Mouse (Mus musculus) lung, postnatal 0 days (tissue): ENCODE measurements at regions not wholly inside any gene's neighbourhood (a gene's known extent, or its start where the extent isn't known, plus 50 kb on each side); places are given as distances from the start of the nearest gene placed in this dataset.

Experiments used
- ATAC-seq: fragments of 200-750 bp; cut with Nextera tagmentation; 2 replicates; pipeline ENCODE4 v1.8.0; 2017; ENCODE audit warnings: moderate library complexity
- DNase-seq: peaks from one replicate; pipeline ENCODE4 v3.0.0-alpha.2; 2016; ENCODE audit warnings: low spot score
- H3K27ac ChIP-seq: fragments of 300-500 bp; sonication (generic); 2 replicates; pipeline ENCODE4 v1.5.1; 2014; ENCODE audit warnings: antibody characterized with exemption, mild to moderate bottlenecking, low read length, mixed read lengths
- H3K27me3 ChIP-seq: fragments of 300-500 bp; sonication (generic); replicated peaks from 2 replicates; pipeline ENCODE4 v1.6.1; 2014; ENCODE audit warnings: low read length, mixed read lengths; ENCODE audit not compliant: insufficient read depth
- H3K36me3 ChIP-seq: fragments of 300-500 bp; sonication (generic); 2 replicates; pipeline ENCODE4 v1.6.1; 2014; ENCODE audit warnings: low read length, mixed read lengths; ENCODE audit not compliant: insufficient read depth
- H3K4me1 ChIP-seq: fragments of 300-500 bp; sonication (generic); 2 replicates; pipeline ENCODE4 v1.6.1; 2014; ENCODE audit warnings: antibody characterized with exemption, low read depth, low read length, mixed read lengths; ENCODE audit not compliant: insufficient read depth
- H3K4me2 ChIP-seq: fragments of 300-500 bp; sonication (generic); replicated peaks from 2 replicates; pipeline ENCODE4 v1.6.1; 2014; ENCODE audit warnings: low read depth, mild to moderate bottlenecking, low read length, moderate library complexity, mixed read lengths
- H3K4me3 ChIP-seq: fragments of 300-500 bp; sonication (generic); 2 replicates; pipeline ENCODE4 v1.5.1; 2014; ENCODE audit warnings: low read depth, low read length
- H3K9ac ChIP-seq: fragments of 300-500 bp; sonication (generic); replicated peaks from 2 replicates; pipeline ENCODE4 v1.6.1; 2014; ENCODE audit warnings: low read depth, mild to moderate bottlenecking
- H3K9me3 ChIP-seq: fragments of 300-500 bp; sonication (generic); 2 replicates; pipeline ENCODE4 v1.6.1; 2016; ENCODE audit warnings: low read length, mixed read lengths
- CTCF ChIP-seq: IDR thresholded peaks from 2 replicates; pipeline ENCODE4 v1.5.1; 2016; ENCODE audit warnings: antibody characterized with exemption, mild to moderate bottlenecking
- EP300 ChIP-seq: IDR thresholded peaks from 2 replicates; pipeline ENCODE4 v1.6.1; 2016; ENCODE audit warnings: antibody characterized with exemption, mild to moderate bottlenecking, control low read depth
- WGBS: fragments of 180-500 bp; shearing (Covaris S2); extraction: QIAGEN DNeasy Blood & Tissue Kit; methylation state at CpG from one replicate; pipeline ENCODE4 v1.1.7; 2014; 5-methylcytosine and 5-hydroxymethylcytosine counted together

DNA sequence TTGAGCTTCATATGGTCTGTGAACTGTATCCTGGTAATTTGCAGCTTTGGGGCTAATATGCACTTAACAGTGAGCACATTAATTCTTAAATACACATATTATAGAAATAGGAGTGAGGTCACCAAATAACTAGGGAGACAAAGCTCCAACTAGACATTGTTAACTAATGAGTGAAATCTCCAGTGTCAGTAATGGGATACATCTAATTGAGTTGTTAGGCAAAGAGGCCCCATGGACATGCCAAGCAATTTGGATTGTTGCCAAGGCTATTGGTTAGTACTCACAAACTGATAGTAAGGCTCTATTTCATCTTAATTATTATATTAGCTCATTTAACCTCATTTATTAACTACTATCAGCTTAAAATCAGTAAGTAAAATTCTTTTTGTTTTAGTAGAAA lies 698.5 kb downstream of the Triml1 start:
- H3K27me3 ChIP-seq = no peaks in the 10 kb centered on the region
- ATAC-seq (no peak), DNase-seq (no peak)
- no peak overlapping the region for H3K4me3 ChIP-seq
- TF ChIP-seq CTCF (no peak), EP300 (no peak)
- no peak overlapping the region for H3K9ac ChIP-seq
- H3K4me1 ChIP-seq = no peaks in the 10 kb centered on the region
- H3K4me2 ChIP-seq = no peak overlapping the region
- H3K27ac ChIP-seq = no peak overlapping the region
- no peaks in the 10 kb centered on the region for H3K36me3 ChIP-seq
- H3K9me3 ChIP-seq = no peaks in the 10 kb centered on the region

DNA sequence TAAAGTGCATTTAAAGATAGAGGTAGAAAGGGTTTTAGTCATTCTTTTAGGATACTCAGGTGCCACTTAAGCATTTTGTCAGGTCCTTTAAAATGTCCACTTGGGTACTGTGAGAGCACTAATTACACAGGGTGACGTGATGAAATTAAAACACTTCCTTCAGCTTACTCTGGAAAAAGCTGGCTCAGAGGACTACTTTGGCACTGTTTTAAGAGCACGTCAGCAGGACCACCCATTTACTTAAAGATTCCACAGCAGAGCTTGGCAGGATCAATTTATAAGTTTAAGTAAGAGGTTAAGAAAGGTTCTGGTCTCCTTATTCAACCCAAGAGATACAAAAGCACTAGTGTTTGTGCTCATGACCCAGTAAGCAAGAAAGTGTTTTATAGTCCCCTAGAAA lies 738.7 kb downstream of the Triml1 start:
- H3K27ac ChIP-seq = no peak overlapping the region
- H3K4me2 ChIP-seq = no peak overlapping the region
- H3K4me1 ChIP-seq = no peaks in the 10 kb centered on the region
- DNase-seq = no peak
- H3K4me3 ChIP-seq = no peak overlapping the region
- no peak overlapping the region for H3K9ac ChIP-seq
- TF ChIP-seq CTCF = no peak
- TF ChIP-seq EP300 = no peak
- WGBS = 26% methylated on average over 2 of the region's 2 CpGs
- H3K9me3 ChIP-seq = no peaks in the 10 kb centered on the region
- ATAC-seq = no peak
- no peaks in the 10 kb centered on the region for H3K27me3 ChIP-seq
- no peaks in the 10 kb centered on the region for H3K36me3 ChIP-seq

DNA sequence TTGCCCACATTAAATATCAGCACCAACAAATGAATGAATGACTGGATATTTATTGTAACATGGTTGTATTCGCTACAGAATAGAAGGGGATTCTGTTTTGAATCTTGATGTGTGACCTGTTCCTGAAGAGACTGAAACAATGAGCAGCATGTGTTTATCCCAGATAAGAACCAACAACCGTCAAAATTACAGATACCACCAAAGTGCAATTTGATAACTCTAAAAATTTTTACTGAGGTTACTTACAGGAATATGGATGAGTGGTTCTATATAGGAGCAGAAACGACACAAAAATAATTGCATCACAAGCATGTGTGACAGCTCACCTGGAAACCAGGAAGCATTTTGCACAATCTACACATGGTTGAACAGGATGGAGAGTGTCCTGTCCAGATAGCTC lies 744.4 kb downstream of the Triml1 start:
- Histone ChIP-seq H3K9ac (no peak overlapping the region), H3K9me3 (no peaks in the 10 kb centered on the region), H3K4me1 (no peaks in the 10 kb centered on the region), H3K4me3 (no peak overlapping the region), H3K27ac (no peak overlapping the region), H3K4me2 (no peak overlapping the region), H3K36me3 (no peaks in the 10 kb centered on the region), H3K27me3 (no peaks in the 10 kb centered on the region)
- TF ChIP-seq CTCF (no peak), EP300 (no peak)
- WGBS = 71% methylated on average over 3 of the region's 3 CpGs
- DNase-seq (no peak), ATAC-seq (no peak)

DNA sequence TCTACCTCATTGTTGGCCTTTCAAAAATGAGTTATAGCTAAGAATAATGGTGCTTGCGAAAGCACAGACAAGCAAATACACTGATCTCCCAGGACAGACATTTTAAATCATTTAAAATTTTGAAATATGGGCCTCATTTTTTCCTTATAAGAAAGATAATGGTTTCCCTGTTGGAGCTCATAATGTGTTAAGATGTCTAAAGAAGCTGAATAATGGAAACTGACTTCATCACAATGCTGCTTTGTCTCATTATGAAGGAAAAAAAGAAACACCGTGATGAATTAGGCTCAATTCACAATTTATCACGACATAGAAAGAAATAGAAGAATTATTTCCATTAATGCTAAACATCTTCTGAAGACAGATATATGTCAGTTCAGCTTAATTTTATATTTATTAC lies 752.5 kb downstream of the Triml1 start:
- Histone ChIP-seq H3K4me2 (no peak overlapping the region), H3K27me3 (no peaks in the 10 kb centered on the region), H3K36me3 (no peaks in the 10 kb centered on the region), H3K4me1 (no peaks in the 10 kb centered on the region), H3K9me3 (no peaks in the 10 kb centered on the region), H3K27ac (no peak overlapping the region), H3K4me3 (no peak overlapping the region), H3K9ac (no peak overlapping the region)
- DNase-seq = no peak
- TF ChIP-seq EP300 = no peak
- no peak for TF ChIP-seq CTCF
- 78% methylated on average over 3 of the region's 3 CpGs for WGBS
- ATAC-seq = no peak

DNA sequence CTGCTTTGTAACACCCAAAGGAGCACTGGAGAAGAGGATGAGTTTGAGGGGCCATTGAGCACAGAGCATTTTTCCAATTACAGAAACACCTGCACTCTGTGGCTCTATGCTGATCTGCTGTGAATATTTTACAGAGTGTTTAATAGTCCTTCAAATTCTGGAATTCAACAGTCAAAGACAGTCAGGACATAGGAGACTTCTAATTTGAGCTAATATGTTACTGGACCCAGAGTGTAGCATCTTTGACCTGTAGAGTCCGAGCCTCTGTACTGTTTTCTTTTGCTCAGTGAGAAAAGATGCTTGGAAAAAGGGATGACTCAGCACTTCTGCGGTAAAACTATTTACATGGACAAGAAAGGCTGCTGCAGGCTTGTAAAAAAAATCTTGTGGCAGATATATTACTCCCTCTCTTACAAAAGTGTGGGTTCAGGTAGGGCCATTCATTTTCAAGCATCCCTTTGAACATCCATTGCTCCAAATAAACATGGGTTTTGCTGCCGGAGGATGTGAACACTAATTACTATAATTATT lies 793.1 kb downstream of the Triml1 start:
- DNase-seq = no peak
- TF ChIP-seq CTCF = no peak
- TF ChIP-seq EP300 = no peak
- no peaks in the 10 kb centered on the region for H3K27me3 ChIP-seq
- 53% methylated on average over 3 of the region's 3 CpGs for WGBS
- H3K9ac ChIP-seq = no peak overlapping the region
- H3K4me3 ChIP-seq = no peak overlapping the region
- H3K27ac ChIP-seq = no peak overlapping the region
- no peak overlapping the region for H3K4me2 ChIP-seq
- H3K4me1 ChIP-seq = no peaks in the 10 kb centered on the region
- no peak for ATAC-seq
- no peaks in the 10 kb centered on the region for H3K9me3 ChIP-seq
- no peaks in the 10 kb centered on the region for H3K36me3 ChIP-seq

DNA sequence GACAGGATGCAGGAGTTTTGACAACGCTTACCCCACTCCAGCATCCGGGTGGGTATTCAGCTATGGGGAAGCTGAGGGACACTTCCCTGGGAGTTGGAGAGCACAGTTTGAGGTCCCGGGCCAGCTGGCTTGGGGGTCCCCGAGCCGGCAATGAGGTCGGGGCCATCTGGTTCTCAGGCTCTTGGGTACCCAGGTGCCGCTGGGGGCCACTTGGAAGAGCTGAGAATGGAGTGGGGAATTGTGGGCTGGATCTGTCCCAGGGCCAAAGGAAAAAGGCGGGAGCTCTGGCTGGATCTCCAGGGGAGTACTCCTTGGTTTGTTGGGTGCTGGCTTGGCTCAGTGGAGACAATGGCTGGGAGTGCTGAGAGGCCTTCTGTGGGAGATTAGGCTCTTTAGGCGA lies 806.6 kb downstream of the Triml1 start:
- WGBS = 89% methylated on average over 9 of the region's 9 CpGs
- TF ChIP-seq EP300 (no peak), CTCF (no peak)
- Histone ChIP-seq H3K9ac (no peak overlapping the region), H3K27me3 (no peaks in the 10 kb centered on the region), H3K4me2 (no peak overlapping the region), H3K27ac (no peak overlapping the region), H3K36me3 (no peaks in the 10 kb centered on the region), H3K4me3 (no peak overlapping the region), H3K4me1 (no peaks in the 10 kb centered on the region), H3K9me3 (no peaks in the 10 kb centered on the region)
- no peak for ATAC-seq
- DNase-seq = no peak

DNA sequence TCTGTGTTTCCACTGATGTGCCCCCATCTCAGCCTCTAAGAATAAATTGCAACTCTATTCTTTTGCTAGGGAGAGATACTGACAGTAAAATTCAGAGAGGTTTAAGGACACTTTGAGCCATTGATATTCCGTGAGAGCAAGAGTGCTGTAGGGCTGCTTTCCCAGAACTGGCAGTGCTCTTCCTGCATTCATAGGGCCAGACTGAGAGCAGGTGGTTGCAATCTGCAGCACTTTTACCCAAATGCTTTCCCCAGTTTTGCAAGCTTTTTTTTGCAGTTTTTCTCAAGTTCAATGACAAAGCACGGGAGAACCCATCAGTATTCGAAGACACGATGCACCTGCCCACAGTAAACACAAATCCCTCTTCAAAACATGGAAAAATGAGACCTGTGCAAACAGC lies 816.6 kb downstream of the Triml1 start:
- DNase-seq (no peak), ATAC-seq (no peak)
- Histone ChIP-seq H3K4me3 (no peak overlapping the region), H3K36me3 (no peaks in the 10 kb centered on the region), H3K9ac (no peak overlapping the region), H3K27ac (no peak overlapping the region), H3K9me3 (no peaks in the 10 kb centered on the region), H3K27me3 (no peaks in the 10 kb centered on the region), H3K4me2 (no peak overlapping the region), H3K4me1 (no peaks in the 10 kb centered on the region)
- TF ChIP-seq CTCF (no peak), EP300 (no peak)
- WGBS = 71% methylated on average over 4 of the region's 4 CpGs
